Mouse (Mus musculus) forebrain, postnatal 0 days (tissue): ENCODE results near the gene Ackr4. TPM values are rescaled to one million over a fixed set of nuclear protein-coding genes. Genes with fewer than 3 reads are reported as not detected.

Experiments used
- ATAC-seq: fragments of 200-750 bp; cut with Nextera tagmentation; 2 replicates; pipeline ENCODE4 v1.8.0; 2017; ENCODE audit warnings: mild to moderate bottlenecking, moderate library complexity
- DNase-seq: peaks from one replicate; pipeline ENCODE4 v3.0.0-alpha.2; 2015
- H3K27ac ChIP-seq: fragments of 300-500 bp; sonication (generic); 2 replicates; pipeline ENCODE4 v1.5.1; 2014; ENCODE audit warnings: low read depth, mild to moderate bottlenecking, antibody characterized with exemption, low read length, moderate library complexity, mixed read lengths
- H3K27me3 ChIP-seq: fragments of 300-500 bp; sonication (generic); 2 replicates; pipeline ENCODE4 v1.6.1; 2014; ENCODE audit warnings: mild to moderate bottlenecking, low read length, mixed read lengths; ENCODE audit not compliant: insufficient read depth
- H3K36me3 ChIP-seq: fragments of 300-500 bp; sonication (generic); 2 replicates; pipeline ENCODE4 v1.6.1; 2014; ENCODE audit warnings: mild to moderate bottlenecking, moderate library complexity; ENCODE audit not compliant: insufficient read depth
- H3K4me1 ChIP-seq: fragments of 300-500 bp; sonication (generic); 2 replicates; pipeline ENCODE4 v1.6.1; 2014; ENCODE audit warnings: antibody characterized with exemption; ENCODE audit not compliant: insufficient read depth
- H3K4me2 ChIP-seq: fragments of 300-500 bp; sonication (generic); 2 replicates; pipeline ENCODE4 v1.6.1; 2014; ENCODE audit warnings: low read depth, mild to moderate bottlenecking, moderate library complexity
- H3K4me3 ChIP-seq: fragments of 300-500 bp; sonication (generic); 2 replicates; pipeline ENCODE4 v1.5.1; 2014; ENCODE audit warnings: low read depth, low read length, mixed read lengths
- H3K9ac ChIP-seq: fragments of 300-500 bp; sonication (generic); 2 replicates; pipeline ENCODE4 v1.6.1; 2014; ENCODE audit warnings: mild to moderate bottlenecking
- H3K9me3 ChIP-seq: fragments of 300-500 bp; sonication (generic); 2 replicates; pipeline ENCODE4 v1.6.1; 2016; ENCODE audit warnings: low read length
- CTCF ChIP-seq: sonication (generic); IDR thresholded peaks from 2 replicates; pipeline ENCODE4 v1.5.1; 2016; ENCODE audit warnings: antibody characterized with exemption, control low read depth, low read depth
- WGBS: fragments of 180-500 bp; shearing (Covaris S2); extraction: QIAGEN DNeasy Blood & Tissue Kit; methylation state at CpG from one replicate; pipeline ENCODE4 v1.1.7; 2014; 5-methylcytosine and 5-hydroxymethylcytosine counted together
- polyA plus RNA-seq: library from polyadenylated mRNA; unstranded; fragments of >200 nt; fragmentation: Nextera tagmentation; extraction: Ambion mirVana; gene quantifications from 2 replicates; pipeline ENCODE4 v1.2.1, GENCODE M21; 2015
- total RNA-seq: library from RNA; depleted of rRNA; stranded (reverse); fragments of >200 nt; gene quantifications from 2 replicates; pipeline ENCODE4 v1.2.3, GENCODE M21; 2014; rRNA removed

Gene Ackr4
- total RNA-seq (1.2 and 3.1 TPM in 2 replicates), polyA plus RNA-seq (0.53 and 0.70 TPM in 2 replicates)

- Histone ChIP-seq H3K9me3 (no peaks in the 10 kb centered on the region), H3K27ac (peak within 1 kb of the TSS; percentile 80), H3K36me3 (no peaks in the 10 kb centered on the region), H3K9ac (no peak within 1 kb of the TSS), H3K4me1 (peaks cover 16% of the 10 kb centered on the region), H3K27me3 (no peaks in the 10 kb centered on the region), H3K4me3 (no peak within 1 kb of the TSS), H3K4me2 (no peak within 1 kb of the TSS)
- WGBS, result 68% methylated on average over 3 of the region's 3 CpGs
- DNase-seq (no peak), ATAC-seq (no peak)
- TF ChIP-seq CTCF, result no peak
Measured at GRCm38 (mm10) chr9:104126833-104127232, at the start of gene Ackr4. TSS of gene Ackr4 (minus strand) at chr9:104126933.

- Histone ChIP-seq H3K27ac (no peak overlapping the region), H3K36me3 (peaks cover 64% of the 10 kb centered on the region), H3K4me1 (no peaks in the 10 kb centered on the region), H3K4me3 (no peak overlapping the region), H3K27me3 (no peaks in the 10 kb centered on the region), H3K9ac (no peak overlapping the region), H3K4me2 (no peak overlapping the region), H3K9me3 (no peaks in the 10 kb centered on the region)
- DNase-seq (no peak), ATAC-seq (no peak)
- TF ChIP-seq CTCF, result no peak
- WGBS, result 96% methylated on average over 6 of the region's 6 CpGs
Measured at GRCm38 (mm10) chr9:104172342-104172741, 45.6 kb upstream of the Ackr4 start.

- TF ChIP-seq CTCF, result no peak
- Histone ChIP-seq H3K9ac (no peak overlapping the region), H3K4me3 (no peak overlapping the region), H3K4me2 (no peak overlapping the region), H3K36me3 (peaks cover 64% of the 10 kb centered on the region), H3K4me1 (no peaks in the 10 kb centered on the region), H3K27ac (no peak overlapping the region), H3K27me3 (no peaks in the 10 kb centered on the region), H3K9me3 (no peaks in the 10 kb centered on the region)
- no peak for DNase-seq
- 91% methylated on average over 6 of the region's 6 CpGs for WGBS
- no peak for ATAC-seq
Measured at GRCm38 (mm10) chr9:104171651-104172050, 44.9 kb upstream of the Ackr4 start.

GRCm38 (mm10) chr9:104169986-104170385 lies 43.3 kb upstream of the Ackr4 start:
- H3K27ac ChIP-seq, result no peak overlapping the region
- no peak for ATAC-seq
- no peak overlapping the region for H3K4me2 ChIP-seq
- H3K9ac ChIP-seq, result no peak overlapping the region
- peaks cover 61% of the 10 kb centered on the region for H3K36me3 ChIP-seq
- H3K27me3 ChIP-seq, result no peaks in the 10 kb centered on the region
- DNase-seq, result no peak
- no peaks in the 10 kb centered on the region for H3K4me1 ChIP-seq
- no peaks in the 10 kb centered on the region for H3K9me3 ChIP-seq
- TF ChIP-seq CTCF, result no peak
- H3K4me3 ChIP-seq, result no peak overlapping the region
- WGBS, result 94% methylated on average over 10 of the region's 10 CpGs

GRCm38 (mm10) chr9:104165926-104166325 lies 39.2 kb upstream of the Ackr4 start:
- no peak overlapping the region for H3K9ac ChIP-seq
- no peaks in the 10 kb centered on the region for H3K4me1 ChIP-seq
- no peaks in the 10 kb centered on the region for H3K27me3 ChIP-seq
- WGBS, result 88% methylated on average over 5 of the region's 5 CpGs
- H3K27ac ChIP-seq, result no peak overlapping the region
- DNase-seq (no peak), ATAC-seq (no peak)
- no peak overlapping the region for H3K4me2 ChIP-seq
- H3K9me3 ChIP-seq, result no peaks in the 10 kb centered on the region
- no peak overlapping the region for H3K4me3 ChIP-seq
- H3K36me3 ChIP-seq, result peaks cover 76% of the 10 kb centered on the region
- TF ChIP-seq CTCF, result no peak

GRCm38 (mm10) chr9:104164194-104164593 lies 37.5 kb upstream of the Ackr4 start:
- DNase-seq, result no peak
- WGBS, result 88% methylated on average over 5 of the region's 5 CpGs
- peak; percentile 51 for TF ChIP-seq CTCF

GRCm38 (mm10) chr9:104161117-104161516 lies 34.4 kb upstream of the Ackr4 start:
- TF ChIP-seq CTCF, result no peak
- no peak overlapping the region for H3K4me2 ChIP-seq
- no peak overlapping the region for H3K9ac ChIP-seq
- WGBS, result 86% methylated on average over 7 of the region's 7 CpGs
- H3K27me3 ChIP-seq, result no peaks in the 10 kb centered on the region
- DNase-seq, result no peak
- H3K9me3 ChIP-seq, result no peaks in the 10 kb centered on the region
- H3K4me3 ChIP-seq, result no peak overlapping the region
- no peak overlapping the region for H3K27ac ChIP-seq
- no peak for ATAC-seq
- no peaks in the 10 kb centered on the region for H3K4me1 ChIP-seq
- peaks cover 92% of the 10 kb centered on the region for H3K36me3 ChIP-seq

More at GRCm38 (mm10) chr9:104164194-104164593, 37.5 kb upstream of the Ackr4 start:
- H3K4me3 ChIP-seq, result no peak overlapping the region
- H3K4me1 ChIP-seq, result no peaks in the 10 kb centered on the region
- H3K27ac ChIP-seq, result no peak overlapping the region
- H3K36me3 ChIP-seq, result peaks cover 82% of the 10 kb centered on the region
- H3K9ac ChIP-seq, result no peak overlapping the region
- H3K4me2 ChIP-seq, result no peak overlapping the region
- no peaks in the 10 kb centered on the region for H3K27me3 ChIP-seq
- H3K9me3 ChIP-seq, result no peaks in the 10 kb centered on the region
- no peak for ATAC-seq
